Mouse (Mus musculus): ENCODE results near the gene Foxd2. TPM values are rescaled to one million over a fixed set of nuclear protein-coding genes. Genes with fewer than 3 reads are reported as not detected.

Foxd2 gene
- polyA plus RNA-seq (2015; fragmentation: Nextera tagmentation; extraction: Ambion mirVana): 1.8 and 2.0 TPM in 2 replicates

DNA sequence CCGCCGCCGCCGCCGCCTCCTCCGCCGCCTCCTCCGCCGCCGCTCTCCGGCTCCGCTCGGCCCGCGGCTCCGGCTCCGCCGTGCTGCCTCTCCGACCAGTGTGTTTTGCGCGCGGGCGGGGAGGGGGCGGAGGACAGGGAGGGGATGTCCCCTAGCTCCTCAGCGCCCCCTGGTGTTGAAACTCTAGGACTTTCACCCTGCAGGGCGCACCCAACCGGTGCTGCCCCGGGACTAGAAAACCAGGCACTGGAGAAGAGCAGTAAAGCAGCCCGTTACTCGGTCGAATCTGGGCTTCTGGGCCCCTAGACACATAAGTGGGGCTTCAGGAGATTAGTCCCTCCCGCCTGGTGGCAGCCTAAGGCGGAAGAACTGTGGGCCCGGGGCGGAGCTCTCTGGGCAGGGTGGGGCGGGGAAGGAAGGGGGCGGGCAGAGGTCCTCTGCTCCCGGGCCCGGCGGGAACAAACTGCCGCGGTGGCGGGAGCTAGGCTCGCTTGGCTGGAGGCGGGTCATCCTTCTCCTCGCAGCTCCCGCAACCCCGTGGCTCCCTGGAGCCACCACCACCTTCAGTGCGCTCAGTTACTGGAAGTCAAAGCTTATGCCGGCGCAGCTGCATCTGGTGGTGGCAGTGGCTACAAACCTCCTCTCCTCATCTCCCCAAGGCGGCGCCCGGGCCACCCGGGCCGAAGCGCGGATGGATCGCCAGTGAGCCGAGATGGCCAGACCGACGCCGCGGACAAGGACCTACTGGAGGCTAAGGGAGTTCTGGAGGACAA, at the start of gene Foxd2:
Gene Foxd2 (minus strand): TSS at position 45 of the 773 bp plus-strand sequence.
- Histone ChIP-seq H3K27ac (peak within 1 kb of the TSS; percentile 65), H3K9ac (peak within 1 kb of the TSS; percentile 73), H3K27me3 (peaks cover 100% of the 10 kb centered on the region), H3K4me3 (peak within 1 kb of the TSS; percentile 51), H3K4me2 (peak within 1 kb of the TSS; percentile 69), H3K9me3 (no peaks in the 10 kb centered on the region), H3K36me3 (no peaks in the 10 kb centered on the region), H3K4me1 (peaks cover 33% of the 10 kb centered on the region)
- under 1% methylated on average over 62 of the region's 64 CpGs for WGBS
- ATAC-seq (ENCODE audit: insufficient number of reproducible peaks, insufficient read depth, low FRiP score, low TSS enrichment, low read depth): peak; percentile 83

DNA sequence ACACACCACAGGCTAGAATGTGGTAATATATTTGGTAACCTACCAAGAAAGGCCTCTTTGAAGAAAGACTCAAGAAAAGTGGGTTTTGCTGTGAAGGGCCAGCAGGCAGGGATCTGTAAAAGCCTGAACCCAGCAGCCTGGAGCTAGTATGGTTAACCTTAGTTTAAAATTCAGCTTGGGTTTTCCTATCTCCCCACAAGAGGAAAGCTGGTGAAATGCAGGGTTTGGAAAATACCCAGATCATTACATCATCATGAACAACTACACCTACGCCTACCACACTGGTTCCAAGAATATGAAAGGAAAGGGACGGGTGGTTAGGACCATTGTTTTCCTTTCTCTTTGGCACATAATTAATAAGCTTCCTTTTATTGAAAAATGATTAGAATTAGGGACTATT, 49.6 kb upstream of the Foxd2 start:
- Histone ChIP-seq H3K4me1 (no peaks in the 10 kb centered on the region), H3K9me3 (no peaks in the 10 kb centered on the region), H3K4me3 (no peak overlapping the region), H3K27me3 (no peaks in the 10 kb centered on the region), H3K9ac (no peak overlapping the region), H3K27ac (no peak overlapping the region), H3K36me3 (peaks cover 26% of the 10 kb centered on the region), H3K4me2 (no peak overlapping the region)
- no peak for ATAC-seq (ENCODE audit: insufficient number of reproducible peaks, insufficient read depth, low FRiP score, low TSS enrichment, low read depth)
- WGBS: 94% methylated on average over 2 of the region's 2 CpGs

DNA sequence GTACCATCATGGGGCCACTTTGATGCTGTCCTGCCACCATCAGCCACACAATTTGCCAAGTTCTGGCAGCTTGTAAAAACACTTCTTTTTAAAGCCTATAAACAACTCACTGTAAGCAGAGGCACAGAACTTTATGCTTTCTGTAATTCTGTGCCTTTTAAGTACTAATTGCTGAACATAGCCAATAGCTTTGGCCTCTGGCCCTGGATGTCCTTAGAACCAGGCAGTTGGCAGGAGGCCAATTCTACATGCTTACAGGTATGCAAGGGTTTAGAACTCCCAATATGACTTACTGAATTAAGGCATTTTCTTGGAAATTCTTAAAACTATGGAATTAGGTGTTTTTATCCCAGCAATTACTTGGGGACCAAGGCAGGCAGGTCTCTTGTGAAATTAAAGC, 48.7 kb upstream of the Foxd2 start:
- H3K9ac ChIP-seq: no peak overlapping the region
- no peaks in the 10 kb centered on the region for H3K27me3 ChIP-seq
- H3K4me3 ChIP-seq: no peak overlapping the region
- no peak overlapping the region for H3K4me2 ChIP-seq
- no peaks in the 10 kb centered on the region for H3K4me1 ChIP-seq
- H3K36me3 ChIP-seq: peaks cover 18% of the 10 kb centered on the region
- H3K27ac ChIP-seq: no peak overlapping the region
- no peaks in the 10 kb centered on the region for H3K9me3 ChIP-seq
- no peak for ATAC-seq (ENCODE audit: insufficient number of reproducible peaks, insufficient read depth, low FRiP score, low TSS enrichment, low read depth)

DNA sequence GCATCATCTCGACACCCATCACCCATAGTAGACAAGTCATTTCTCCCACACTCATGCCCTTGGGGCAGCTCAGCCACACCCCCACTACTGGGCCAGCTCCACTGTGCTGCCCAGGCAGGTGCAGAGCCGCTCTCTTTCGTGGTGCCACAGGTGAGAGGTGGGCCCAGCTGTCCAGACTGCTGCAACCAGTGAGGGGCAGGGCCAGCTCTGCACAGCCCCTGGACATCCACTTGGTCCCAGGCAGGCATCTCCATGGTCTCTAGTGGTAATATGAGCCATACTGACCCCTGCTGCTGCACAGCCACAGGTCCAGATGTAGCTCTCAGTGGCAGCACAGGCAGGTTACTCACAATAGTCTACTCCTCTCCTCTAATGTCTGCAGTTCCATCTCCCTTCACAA, 44.5 kb upstream of the Foxd2 start:
- Histone ChIP-seq H3K36me3 (peaks cover 5% of the 10 kb centered on the region; the same call in 1 of the 2 replicates), H3K4me3 (no peak overlapping the region), H3K4me1 (peaks cover 6% of the 10 kb centered on the region), H3K9me3 (no peaks in the 10 kb centered on the region), H3K27ac (no peak overlapping the region), H3K4me2 (no peak overlapping the region), H3K9ac (no peak overlapping the region), H3K27me3 (peaks cover 15% of the 10 kb centered on the region; the same call in 1 of the 2 replicates)
- 72% methylated on average over 3 of the region's 3 CpGs for WGBS
- ATAC-seq (ENCODE audit: insufficient number of reproducible peaks, insufficient read depth, low FRiP score, low TSS enrichment, low read depth): 0 out of 2 replicates have a peak, but pooled peaks have one; percentile 43

DNA sequence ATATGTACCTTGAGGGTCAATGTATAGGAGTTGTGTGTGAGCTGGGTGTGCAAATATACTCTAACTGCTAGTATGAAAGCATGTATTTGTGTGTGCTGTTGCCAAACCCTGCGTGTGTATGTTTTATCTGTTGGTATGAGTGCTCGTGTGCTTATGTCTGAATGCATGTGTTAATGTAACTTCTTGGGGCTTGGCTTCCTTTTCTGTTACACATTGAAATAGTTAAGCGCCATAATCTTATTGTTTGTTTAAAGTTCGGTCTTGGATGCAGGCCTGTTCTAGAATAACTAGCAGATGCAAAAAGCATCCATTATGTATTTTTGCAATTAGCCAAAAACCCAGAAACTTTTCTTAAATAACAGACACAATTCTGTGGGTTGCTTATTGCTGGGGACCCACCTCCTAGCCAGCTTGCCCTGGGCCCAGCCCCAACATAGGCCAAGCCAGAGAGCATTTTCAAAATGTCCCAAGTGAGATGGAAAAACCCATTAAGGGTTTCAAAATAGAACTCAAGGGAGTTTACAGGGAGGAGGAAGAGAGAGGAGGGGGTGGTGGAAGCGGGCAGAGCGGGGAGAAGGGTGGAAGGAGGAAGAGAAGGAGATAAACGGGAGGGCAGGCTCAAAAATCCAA, 39.3 kb upstream of the Foxd2 start:
- peak overlapping the region; percentile 76 for H3K27ac ChIP-seq
- no peak overlapping the region for H3K4me2 ChIP-seq
- no peak overlapping the region for H3K9ac ChIP-seq
- peaks cover 56% of the 10 kb centered on the region for H3K27me3 ChIP-seq
- H3K36me3 ChIP-seq: no peaks in the 10 kb centered on the region
- H3K9me3 ChIP-seq: no peaks in the 10 kb centered on the region
- WGBS: 39% methylated on average over 7 of the region's 7 CpGs
- peak; percentile 12; the same call in 1 of the 2 replicates for ATAC-seq (ENCODE audit: insufficient number of reproducible peaks, insufficient read depth, low FRiP score, low TSS enrichment, low read depth)
- H3K4me1 ChIP-seq: peaks cover 21% of the 10 kb centered on the region
- H3K4me3 ChIP-seq: no peak overlapping the region

DNA sequence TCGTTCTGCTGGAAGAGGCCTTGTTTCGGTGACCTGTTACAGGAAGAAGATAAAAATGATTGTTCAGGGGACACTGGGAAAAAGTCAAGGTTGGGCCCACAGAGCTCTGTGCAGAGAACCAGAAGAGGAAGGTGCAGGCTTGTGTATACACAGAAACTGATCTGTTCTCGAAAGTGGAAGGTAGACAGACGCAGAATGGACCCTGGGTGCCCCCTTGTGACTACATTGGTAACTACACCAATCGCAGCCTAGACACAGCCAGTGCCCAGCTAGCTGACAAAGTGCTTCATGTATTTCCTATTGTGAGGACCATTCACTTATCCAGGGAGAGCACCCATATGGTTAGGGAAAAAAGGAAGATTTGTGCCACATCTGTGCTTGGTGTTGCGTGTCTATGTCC, 38.7 kb upstream of the Foxd2 start:
- peaks cover 25% of the 10 kb centered on the region for H3K4me1 ChIP-seq
- 0 out of 2 replicates have a peak overlapping the region, but pooled peaks have one; percentile 19 for H3K27ac ChIP-seq
- no peaks in the 10 kb centered on the region for H3K9me3 ChIP-seq
- no peaks in the 10 kb centered on the region for H3K36me3 ChIP-seq
- no peak overlapping the region for H3K4me2 ChIP-seq
- no peak overlapping the region for H3K9ac ChIP-seq
- WGBS: 24% methylated on average over 6 of the region's 6 CpGs
- peak; percentile 74 for ATAC-seq (ENCODE audit: insufficient number of reproducible peaks, insufficient read depth, low FRiP score, low TSS enrichment, low read depth)
- H3K4me3 ChIP-seq: no peak overlapping the region
- peaks cover 60% of the 10 kb centered on the region for H3K27me3 ChIP-seq

DNA sequence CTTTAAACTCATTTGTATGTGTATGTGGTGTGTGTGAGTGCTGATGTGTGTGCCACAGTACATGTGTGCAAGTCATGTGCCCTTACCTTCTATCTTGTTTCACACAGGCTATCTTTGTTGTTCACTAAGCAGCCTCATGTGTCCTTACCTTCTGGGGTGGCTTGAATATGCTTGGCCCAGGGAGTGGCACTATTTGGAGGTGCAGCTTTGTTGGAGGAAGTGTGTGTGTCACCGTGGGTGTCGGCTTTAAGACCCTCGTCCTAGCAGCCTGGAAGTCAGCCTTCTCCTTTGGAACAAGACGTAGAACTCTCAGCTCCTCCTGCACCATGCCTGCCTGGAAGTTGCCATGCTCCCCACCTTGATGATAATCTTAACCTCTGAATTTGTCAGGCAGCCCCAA, 37.7 kb upstream of the Foxd2 start:
- Histone ChIP-seq H3K9me3 (no peaks in the 10 kb centered on the region), H3K27me3 (peaks cover 69% of the 10 kb centered on the region), H3K4me3 (no peak overlapping the region), H3K4me2 (no peak overlapping the region), H3K36me3 (no peaks in the 10 kb centered on the region), H3K9ac (no peak overlapping the region), H3K4me1 (peaks cover 34% of the 10 kb centered on the region), H3K27ac (no peak overlapping the region)
- 88% methylated on average over 4 of the region's 4 CpGs for WGBS
- ATAC-seq (ENCODE audit: insufficient number of reproducible peaks, insufficient read depth, low FRiP score, low TSS enrichment, low read depth): no peak

DNA sequence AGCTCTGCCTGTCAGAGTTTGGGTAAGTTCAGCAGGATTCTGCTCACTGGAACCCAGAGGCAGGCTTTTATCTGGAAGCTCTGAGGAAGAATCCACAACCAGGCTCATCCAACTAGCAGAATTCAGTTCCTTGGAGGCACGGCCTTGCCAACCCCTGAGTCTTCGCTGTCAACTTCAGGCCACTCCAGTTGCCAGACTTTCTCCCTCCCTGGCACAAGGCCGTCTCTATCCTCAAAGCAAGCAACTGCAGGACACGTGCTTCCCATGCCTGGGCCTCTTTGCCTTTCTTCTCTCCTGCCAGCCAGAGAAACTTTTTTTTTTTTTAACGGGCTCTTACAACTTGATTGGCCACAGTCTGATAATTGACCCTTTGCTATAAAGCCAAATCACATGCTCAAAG, 36.3 kb upstream of the Foxd2 start:
- no peak overlapping the region for H3K4me2 ChIP-seq
- ATAC-seq (ENCODE audit: insufficient number of reproducible peaks, insufficient read depth, low FRiP score, low TSS enrichment, low read depth): no peak
- no peak overlapping the region for H3K4me3 ChIP-seq
- WGBS: 22% methylated on average over 5 of the region's 5 CpGs
- no peaks in the 10 kb centered on the region for H3K9me3 ChIP-seq
- peaks cover 34% of the 10 kb centered on the region for H3K4me1 ChIP-seq
- no peaks in the 10 kb centered on the region for H3K36me3 ChIP-seq
- no peak overlapping the region for H3K27ac ChIP-seq
- no peak overlapping the region for H3K9ac ChIP-seq
- H3K27me3 ChIP-seq: peaks cover 79% of the 10 kb centered on the region

DNA sequence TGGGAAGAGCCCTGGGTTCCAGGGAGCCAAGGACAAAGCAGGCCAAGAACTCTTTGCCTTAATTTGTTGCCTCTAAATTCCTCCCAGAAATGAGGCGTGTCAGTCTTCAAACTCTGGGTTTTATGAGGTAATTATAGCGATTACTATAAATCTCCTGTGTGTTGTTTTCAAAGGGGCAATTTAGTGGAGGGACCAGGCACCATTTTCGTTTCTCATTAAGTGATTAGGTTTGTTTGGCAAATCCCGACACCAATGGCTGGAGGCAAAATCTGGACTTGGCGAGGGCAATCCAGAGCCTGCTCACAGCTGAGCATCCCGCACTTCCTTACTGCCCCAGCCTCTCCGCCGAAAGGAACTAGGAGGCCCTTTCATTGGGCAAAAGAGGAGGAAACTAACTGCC, 33.9 kb upstream of the Foxd2 start:
- Histone ChIP-seq H3K27ac (no peak overlapping the region), H3K4me1 (peaks cover 30% of the 10 kb centered on the region), H3K4me2 (no peak overlapping the region), H3K9ac (no peak overlapping the region), H3K9me3 (no peaks in the 10 kb centered on the region), H3K4me3 (no peak overlapping the region), H3K36me3 (no peaks in the 10 kb centered on the region), H3K27me3 (peaks cover 79% of the 10 kb centered on the region)
- ATAC-seq (ENCODE audit: insufficient number of reproducible peaks, insufficient read depth, low FRiP score, low TSS enrichment, low read depth): no peak
- 13% methylated on average over 8 of the region's 8 CpGs for WGBS

DNA sequence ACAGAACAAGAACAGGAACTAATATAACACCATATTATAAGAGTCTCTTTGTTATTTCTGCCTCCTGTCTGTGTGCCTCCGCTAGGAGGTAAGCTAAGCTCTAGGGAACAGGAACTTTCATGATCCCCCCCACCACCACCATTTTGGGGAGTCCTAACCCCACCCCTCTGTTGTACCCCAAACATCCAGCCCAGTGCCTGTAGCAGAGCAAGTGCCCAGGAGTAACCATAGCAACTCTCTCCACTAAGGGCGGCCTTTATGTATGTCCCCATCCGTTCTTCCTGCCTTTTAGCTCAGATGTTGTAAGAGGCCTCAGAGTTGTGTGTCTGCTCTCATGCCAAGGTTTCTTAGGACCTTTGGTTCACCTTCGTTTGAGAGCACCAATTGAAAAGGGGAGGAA, 33.4 kb upstream of the Foxd2 start:
- H3K27me3 ChIP-seq: peaks cover 78% of the 10 kb centered on the region
- WGBS: 43% methylated on average over 4 of the region's 4 CpGs
- no peak for ATAC-seq (ENCODE audit: insufficient number of reproducible peaks, insufficient read depth, low FRiP score, low TSS enrichment, low read depth)

DNA sequence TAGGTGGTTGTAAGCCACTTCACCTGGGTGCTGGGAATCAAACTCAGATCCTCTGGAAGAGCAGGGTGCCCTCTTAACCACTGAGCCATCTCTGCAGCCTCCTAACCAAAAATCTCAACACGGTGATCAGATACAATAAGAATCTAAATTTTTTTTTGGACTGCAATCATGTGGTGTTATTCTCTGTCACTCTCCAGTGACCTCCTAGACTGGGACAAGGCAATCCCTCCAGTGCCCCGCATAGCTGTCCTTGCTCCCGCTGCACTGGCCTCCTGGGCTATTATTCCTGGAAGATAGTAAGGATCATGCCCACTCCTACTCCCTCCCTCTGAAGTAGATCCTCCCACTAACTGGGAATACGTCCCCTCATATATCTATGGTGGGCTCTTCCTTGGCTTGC, 32.6 kb upstream of the Foxd2 start:
- 83% methylated on average over 4 of the region's 4 CpGs for WGBS
- Histone ChIP-seq H3K27ac (no peak overlapping the region), H3K36me3 (no peaks in the 10 kb centered on the region), H3K9me3 (no peaks in the 10 kb centered on the region), H3K9ac (no peak overlapping the region), H3K4me1 (peaks cover 31% of the 10 kb centered on the region), H3K4me2 (no peak overlapping the region), H3K4me3 (no peak overlapping the region), H3K27me3 (peaks cover 70% of the 10 kb centered on the region)
- ATAC-seq (ENCODE audit: insufficient number of reproducible peaks, insufficient read depth, low FRiP score, low TSS enrichment, low read depth): no peak

More for the DNA sequence above, 33.4 kb upstream of the Foxd2 start:
- H3K4me1 ChIP-seq: peaks cover 32% of the 10 kb centered on the region
- no peak overlapping the region for H3K4me2 ChIP-seq
- H3K4me3 ChIP-seq: no peak overlapping the region
- no peaks in the 10 kb centered on the region for H3K9me3 ChIP-seq
- no peaks in the 10 kb centered on the region for H3K36me3 ChIP-seq
- H3K27ac ChIP-seq: no peak overlapping the region
- H3K9ac ChIP-seq: no peak overlapping the region

DNA sequence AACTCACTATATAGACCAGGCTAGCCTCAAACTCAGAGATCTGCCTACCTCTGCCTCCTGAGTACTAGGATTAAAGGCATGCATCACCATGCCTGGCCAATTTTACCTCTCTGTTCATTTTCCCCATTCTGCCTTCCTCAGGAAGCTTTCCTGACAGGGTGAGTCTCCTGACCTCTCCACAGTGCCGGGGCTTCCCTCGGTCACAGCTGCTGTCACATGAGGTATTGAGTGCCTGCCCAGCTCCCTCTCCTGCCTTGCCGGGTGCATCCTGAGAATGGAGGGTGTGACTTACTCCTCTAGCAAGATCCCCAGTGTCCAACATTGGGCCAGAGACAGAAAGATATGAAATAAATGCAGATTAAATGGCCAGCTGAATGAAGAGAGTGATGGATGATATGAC, 29.6 kb upstream of the Foxd2 start:
- no peaks in the 10 kb centered on the region for H3K36me3 ChIP-seq
- H3K9me3 ChIP-seq: no peaks in the 10 kb centered on the region
- peaks cover 67% of the 10 kb centered on the region for H3K27me3 ChIP-seq
- ATAC-seq (ENCODE audit: insufficient number of reproducible peaks, insufficient read depth, low FRiP score, low TSS enrichment, low read depth): no peak
- peaks cover 30% of the 10 kb centered on the region for H3K4me1 ChIP-seq
- H3K4me3 ChIP-seq: no peak overlapping the region
- H3K4me2 ChIP-seq: no peak overlapping the region
- H3K9ac ChIP-seq: no peak overlapping the region
- 35% methylated on average over 3 of the region's 3 CpGs for WGBS
- no peak overlapping the region for H3K27ac ChIP-seq

Measured in embryonic facial prominence, embryonic 13.5 days (tissue).